Mouse (Mus musculus): Measurements from ENCODE around the gene Cpne9.

Gene Cpne9

GRCm38 (mm10) chr6:113282101-113282802 lies at the start of gene Cpne9:
Cpne9 (plus strand) TSS chr6:113282307.
- DNase-seq = no peak

DNA sequence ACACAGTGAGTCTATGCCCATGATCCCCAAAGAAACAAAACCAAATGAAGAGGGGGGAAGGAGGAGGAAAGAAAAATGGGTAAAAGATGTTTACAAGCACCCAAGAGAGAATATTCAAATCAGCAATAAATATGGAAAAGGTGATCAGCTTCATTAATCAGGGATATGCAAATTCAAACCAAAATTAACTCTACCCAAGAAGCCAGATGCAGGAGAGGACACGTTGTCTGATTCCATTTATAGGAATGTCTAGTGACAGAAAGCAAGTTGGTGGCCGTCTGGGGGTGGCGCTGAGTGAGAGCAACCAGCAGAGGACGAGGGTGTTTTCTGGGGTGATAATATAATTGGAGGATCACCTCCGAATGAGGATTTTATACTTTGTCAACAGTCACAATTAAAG lies 47.0 kb upstream of the Cpne9 start:
- no peak for DNase-seq

- DNase-seq = peak; percentile 99
Measured at GRCm38 (mm10) chr6:113237542-113238270, 44.4 kb upstream of the Cpne9 start, which contains the start of gene Mtmr14. Mtmr14 (plus strand) TSS chr6:113237843.

- DNase-seq = peak; percentile 18 to 23
Measured at GRCm38 (mm10) chr6:113238442-113238841, 43.7 kb upstream of the Cpne9 start.

DNA sequence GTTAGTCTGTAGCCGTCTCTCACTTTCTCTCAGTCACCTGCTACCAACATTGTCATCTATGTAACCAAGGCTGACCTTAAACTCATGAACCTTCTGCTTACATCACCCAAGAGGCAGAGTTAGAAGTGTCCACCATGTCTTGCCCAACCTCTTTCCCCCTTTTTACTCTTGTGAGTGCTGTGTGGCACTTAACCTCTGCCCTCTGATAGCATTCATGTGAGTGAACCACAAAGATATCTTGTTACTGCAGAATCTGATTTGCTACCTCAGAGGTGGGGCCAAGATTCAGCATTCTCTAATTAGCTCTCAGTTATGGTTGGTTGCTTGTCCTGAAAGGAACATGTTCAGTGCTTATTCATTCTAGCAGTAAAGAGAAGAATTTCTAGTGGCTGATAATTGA lies 39.4 kb upstream of the Cpne9 start:
- DNase-seq = peak in 1 of 2 experiments; percentile 57

DNA sequence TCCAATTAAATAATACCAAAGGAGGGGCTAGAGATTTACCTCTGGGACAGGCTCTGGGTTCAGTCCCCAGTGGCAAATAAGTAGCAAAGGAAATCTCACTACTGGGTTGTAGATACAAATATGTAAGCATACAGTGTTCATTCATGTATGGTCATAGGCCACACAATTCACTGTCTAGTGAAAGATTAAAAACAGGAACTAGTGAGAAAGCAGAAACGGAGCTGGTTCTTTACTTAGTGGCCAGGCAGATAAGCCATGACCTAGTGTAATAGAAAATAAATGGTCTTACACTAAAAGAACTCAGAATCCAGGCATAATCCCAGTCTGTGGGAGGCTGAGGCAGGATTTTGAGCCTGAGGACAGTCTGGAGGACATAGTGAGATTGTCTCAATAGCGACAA lies 36.5 kb upstream of the Cpne9 start:
- no peak for DNase-seq

DNA sequence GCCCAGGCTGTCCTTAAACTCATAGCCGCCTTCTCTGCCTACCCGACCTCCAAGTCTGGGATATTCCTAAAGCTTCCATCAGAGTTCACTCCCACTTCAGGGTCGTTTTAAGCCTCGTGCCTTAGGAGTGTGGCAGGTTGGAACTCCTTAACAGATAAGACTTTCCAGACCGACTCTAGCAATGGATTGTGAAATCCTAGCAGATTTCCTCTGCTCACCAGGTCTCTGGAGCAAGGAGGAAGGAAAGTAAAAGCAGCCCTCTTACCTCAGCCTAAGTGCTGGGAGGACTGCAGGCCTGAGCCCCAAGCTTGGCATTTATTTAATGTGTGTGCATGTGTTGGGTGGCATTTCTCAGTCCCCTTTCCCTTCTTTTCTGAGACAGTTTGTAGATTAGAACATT lies 31.3 kb upstream of the Cpne9 start:
- peak in 1 of 2 experiments; percentile 13 for DNase-seq

- DNase-seq = no peak
Measured at GRCm38 (mm10) chr6:113251921-113252320, 30.2 kb upstream of the Cpne9 start.

DNA sequence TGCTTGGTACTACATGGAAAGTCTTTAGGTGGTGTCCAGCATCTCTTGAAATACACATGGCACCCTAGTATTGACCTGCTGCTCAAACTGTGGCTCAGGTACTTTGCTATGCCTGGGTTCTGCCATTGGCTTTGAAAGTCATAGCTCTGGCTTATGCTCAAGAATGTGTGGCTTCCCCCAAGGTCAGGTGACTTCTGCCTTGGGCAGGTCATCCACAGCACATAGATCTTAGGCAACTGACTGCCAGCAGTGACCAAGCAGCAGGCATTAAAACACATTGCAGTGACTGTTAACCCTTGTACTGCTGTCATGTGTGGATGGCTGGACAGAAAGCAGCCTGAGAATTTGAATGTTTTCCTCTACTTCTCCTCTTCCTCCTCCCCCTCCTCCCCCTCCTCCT lies 27.2 kb upstream of the Cpne9 start:
- peak in 1 of 2 experiments; percentile 11 for DNase-seq

- no peak for DNase-seq
Measured at GRCm38 (mm10) chr6:113261174-113261858, 20.8 kb upstream of the Cpne9 start.

- no peak for DNase-seq
Measured at GRCm38 (mm10) chr6:113263531-113263930, 18.6 kb upstream of the Cpne9 start.

DNA sequence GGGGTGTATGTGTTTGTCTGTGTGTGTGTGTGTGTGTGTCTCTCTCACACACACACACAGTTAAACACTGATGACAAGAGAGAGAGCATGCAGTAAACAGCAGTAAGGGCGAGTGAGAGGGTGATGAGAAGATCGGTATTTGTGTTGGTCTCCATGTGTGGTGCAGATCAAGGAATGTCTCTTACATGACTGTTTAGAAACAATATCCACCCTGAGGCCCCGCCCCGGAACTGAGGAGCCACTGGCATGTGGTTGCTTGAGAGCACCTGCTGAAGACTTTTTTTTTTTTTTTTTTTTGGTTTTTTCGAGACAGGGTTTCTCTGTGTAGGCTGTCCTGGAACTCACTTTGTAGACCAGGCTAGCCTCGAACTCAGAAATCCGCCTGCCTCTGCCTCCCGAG lies 17.7 kb upstream of the Cpne9 start:
- no peak for DNase-seq

GRCm38 (mm10) chr6:113266996-113267655 lies 15.0 kb upstream of the Cpne9 start:
- no peak for DNase-seq

DNA sequence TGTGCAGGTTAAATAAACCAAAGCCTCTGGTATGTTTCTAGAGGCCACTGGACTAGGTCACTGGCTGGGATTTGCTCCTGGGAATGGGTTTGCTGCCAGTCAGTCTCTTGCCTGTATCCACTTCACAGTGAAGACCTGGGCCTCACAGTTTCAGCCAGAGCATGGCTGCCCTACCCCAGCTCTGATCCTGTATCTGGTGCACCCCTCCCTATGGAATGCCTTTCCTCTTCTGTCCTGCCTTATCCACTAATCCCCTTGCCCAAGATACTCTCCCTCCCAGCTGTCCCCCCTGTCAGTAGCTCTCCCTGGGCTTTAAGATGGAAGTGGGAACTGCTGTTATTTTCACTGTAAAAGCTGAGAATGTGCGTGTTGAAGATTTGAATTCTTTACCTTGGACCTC lies 14.1 kb upstream of the Cpne9 start:
- no peak for DNase-seq

GRCm38 (mm10) chr6:113272365-113272764 lies 9.7 kb upstream of the Cpne9 start:
- no peak for DNase-seq

GRCm38 (mm10) chr6:113276846-113277245 lies 5.3 kb upstream of the Cpne9 start:
- no peak for DNase-seq

DNA sequence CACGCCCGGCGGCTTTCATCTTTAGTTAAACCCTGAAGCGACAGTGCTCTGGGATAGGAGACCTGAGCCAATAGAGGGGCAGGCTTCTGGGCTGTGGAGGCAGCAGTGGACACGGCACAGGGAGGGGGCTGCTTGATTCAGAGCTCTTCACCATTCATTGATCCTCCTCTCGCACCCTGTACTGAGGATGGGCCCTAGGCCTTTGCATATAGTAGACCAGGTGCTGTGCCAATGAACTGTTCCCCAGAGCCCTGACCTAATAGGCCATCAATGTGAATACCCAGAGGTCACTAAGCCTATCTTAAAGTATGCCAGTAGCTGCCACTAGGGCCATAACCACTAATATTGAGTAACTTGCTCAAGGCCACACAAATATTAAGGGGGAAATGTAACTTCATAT lies 431 bp upstream of the Cpne9 start:
- DNase-seq = no peak

GRCm38 (mm10) chr6:113282969-113283368 lies 862 bp downstream of the Cpne9 start:
- no peak for DNase-seq

GRCm38 (mm10) chr6:113283500-113283899 lies 1.4 kb downstream of the Cpne9 start:
- DNase-seq = peak; percentile 20 to 45

DNA sequence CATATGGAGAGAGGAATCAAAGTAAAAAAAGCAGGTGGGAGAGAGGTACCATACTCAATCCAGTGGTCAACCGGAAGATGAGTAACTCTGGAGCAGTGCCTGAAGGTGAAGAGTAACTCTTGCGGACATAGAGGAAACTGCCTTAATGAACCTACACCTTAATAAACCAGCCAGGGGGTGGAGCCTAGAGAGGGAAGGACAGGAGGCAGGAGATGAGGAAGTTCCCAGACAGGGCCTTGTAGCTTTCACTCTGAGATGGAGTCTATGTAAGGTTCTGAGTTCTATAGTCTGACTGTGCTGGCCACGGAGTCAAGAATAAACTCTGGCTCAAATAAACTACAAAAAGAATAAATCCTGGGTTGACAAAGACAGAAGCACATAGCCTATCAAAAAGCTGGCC lies 2.8 kb downstream of the Cpne9 start:
- DNase-seq = no peak

DNA sequence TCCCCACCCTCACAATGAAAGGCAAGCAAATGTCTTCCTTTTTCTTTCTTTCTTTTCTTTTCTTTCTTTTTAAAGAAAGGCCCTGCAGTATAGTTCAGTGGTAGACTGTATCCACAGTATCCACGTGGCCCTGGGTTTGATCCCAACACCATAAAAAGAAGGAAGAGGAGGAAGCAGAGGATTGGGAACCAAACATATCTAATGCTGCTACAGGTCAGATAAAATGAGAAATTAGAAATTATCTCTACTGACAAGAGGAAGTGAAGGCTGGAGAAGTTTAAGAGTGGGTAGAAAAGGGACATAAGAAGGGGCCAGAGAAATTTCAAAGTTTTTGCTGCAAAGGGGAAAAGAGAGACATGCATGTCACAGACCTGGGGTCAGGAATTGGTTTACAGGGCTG lies 4.2 kb downstream of the Cpne9 start:
- no peak for DNase-seq

- DNase-seq = no peak
Measured at GRCm38 (mm10) chr6:113287236-113287635, 5.1 kb downstream of the Cpne9 start.

GRCm38 (mm10) chr6:113289346-113289745 lies 7.2 kb downstream of the Cpne9 start:
- DNase-seq = no peak

All from lung, adult 18-20 months (tissue).